Comparison of ENCODE assay signal across 20 mouse cellular contexts in the genomic region with DNA sequence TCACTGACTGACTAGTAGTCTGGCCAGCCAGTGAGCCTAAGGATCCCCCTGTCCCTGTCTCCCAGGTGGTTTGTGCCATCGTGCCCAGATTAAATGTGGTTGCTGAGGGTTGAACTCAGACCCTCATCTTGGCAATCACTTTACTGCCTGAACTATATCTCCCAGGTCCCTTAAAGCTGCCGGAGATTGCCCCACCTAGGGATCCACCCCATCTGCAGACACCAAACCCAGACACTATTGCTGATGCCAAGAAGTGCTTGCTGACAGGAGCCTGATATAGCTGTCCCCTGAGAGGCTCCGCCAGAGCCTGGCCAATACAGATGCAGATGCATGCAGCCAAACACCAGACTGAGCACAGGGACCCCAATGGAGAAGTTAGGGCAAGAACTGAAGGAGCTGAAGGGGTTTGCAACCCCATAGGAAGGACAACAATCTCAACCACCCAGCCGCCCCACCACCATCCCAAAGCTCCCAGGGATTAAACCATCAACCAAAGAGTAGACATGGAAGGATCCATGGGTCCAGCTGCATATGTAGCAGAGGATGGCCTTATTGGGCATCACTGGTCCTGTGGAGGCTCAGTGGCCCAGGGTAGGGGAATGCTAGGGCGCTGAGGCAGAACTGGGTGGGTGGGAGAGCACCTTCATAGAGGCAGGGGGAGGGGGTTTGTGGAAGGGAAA.
"Had no signal": no experiment of that assay in that cellular context is flagged by ENCODE, and none has a peak within 500 bp of the region (broad histone marks: within the 10 kb centered on the region; RNA-seq: fewer than 3 reads in every experiment).

No protein-coding gene starts in this region.

- ATAC-seq: forebrain, postnatal 0 days; hindbrain, postnatal 0 days had no signal

- H3K36me3 ChIP-seq: heart, embryonic 12.5 days; heart, embryonic 15.5 days; hindbrain, embryonic 13.5 days; hindbrain, embryonic 15.5 days; intestine, embryonic 15.5 days; liver, embryonic 13.5 days; liver, embryonic 15.5 days had no signal

- H3K4me1 ChIP-seq: liver, embryonic 13.5 days; liver, embryonic 15.5 days had no signal

- H3K9me3 ChIP-seq: heart, embryonic 12.5 days; heart, embryonic 15.5 days; hindbrain, embryonic 13.5 days; hindbrain, embryonic 15.5 days; intestine, embryonic 15.5 days; liver, embryonic 13.5 days; liver, embryonic 15.5 days had no signal

- DNase-seq: forebrain, postnatal 0 days; gastrocnemius, postnatal 36 days; heart, adult 18-20 months; kidney, adult 18-20 months; kidney, adult 8-10 months; kidney, postnatal 10 days; kidney, postnatal 25 days; kidney, postnatal 4 days; liver; liver, embryonic 13.5 days had no signal

- H3K27ac ChIP-seq: hindbrain, embryonic 13.5 days; hindbrain, embryonic 15.5 days; hindbrain, postnatal 0 days; intestine, embryonic 15.5 days; layer of hippocampus, adult 2 months; left cerebral cortex, adult 2 months; liver, embryonic 13.5 days; liver, embryonic 15.5 days had no signal

- H3K9ac ChIP-seq: forebrain, postnatal 0 days; heart, embryonic 12.5 days; heart, embryonic 15.5 days; hindbrain, embryonic 13.5 days; hindbrain, embryonic 15.5 days; intestine, embryonic 15.5 days; liver, embryonic 13.5 days; liver, embryonic 15.5 days had no signal

- H3K4me3 ChIP-seq: heart, embryonic 12.5 days; heart, embryonic 15.5 days; hindbrain, embryonic 13.5 days; hindbrain, embryonic 15.5 days; intestine, embryonic 15.5 days; layer of hippocampus, adult 2 months; left cerebral cortex, adult 2 months; liver, embryonic 13.5 days; liver, embryonic 15.5 days had no signal

- H3K27me3 ChIP-seq: heart, embryonic 12.5 days; heart, embryonic 15.5 days; hindbrain, embryonic 13.5 days; hindbrain, embryonic 15.5 days; intestine, embryonic 15.5 days; liver, embryonic 13.5 days; liver, embryonic 15.5 days had no signal

- H3K4me2 ChIP-seq: heart, embryonic 12.5 days; heart, embryonic 15.5 days; hindbrain, embryonic 13.5 days; hindbrain, embryonic 15.5 days; intestine, embryonic 15.5 days; liver, embryonic 11.5 days; liver, embryonic 13.5 days; liver, embryonic 15.5 days had no signal
